Mouse (Mus musculus): Measurements from ENCODE around the gene Ddias.
"Not testable (repeated sequence)": the region's sequence is repeated elsewhere in the genome, so short reads cannot be mapped to it uniquely, and the experiment has no call there.

Ddias gene

GRCm38 (mm10) chr7:92874116-92874675 is at the start of gene Ddias, which contains the start of gene Prcp:
Ddias (minus strand) TSS chr7:92874247.
Prcp (plus strand) TSS chr7:92874470.
- DNase-seq (ENCODE audit: low spot score in 2 of 2): peak; percentile 59 to 91

GRCm38 (mm10) chr7:92920857-92921172 is 46.8 kb upstream of the Ddias start:
- DNase-seq (ENCODE audit: low spot score in 2 of 2): no peak

GRCm38 (mm10) chr7:92920172-92920856 is 46.3 kb upstream of the Ddias start:
- DNase-seq (ENCODE audit: low spot score in 2 of 2): no peak

GRCm38 (mm10) chr7:92904285-92904684 is 30.2 kb upstream of the Ddias start:
- not testable (repeated sequence) for DNase-seq (ENCODE audit: low spot score in 2 of 2)

GRCm38 (mm10) chr7:92903360-92904038 is 29.5 kb upstream of the Ddias start:
- peak in 1 of 2 experiments; percentile 74 for DNase-seq (ENCODE audit: low spot score in 2 of 2)

GRCm38 (mm10) chr7:92897021-92897420 is 23.0 kb upstream of the Ddias start:
- DNase-seq (ENCODE audit: low spot score in 2 of 2): peak in 1 of 2 experiments; percentile 38

GRCm38 (mm10) chr7:92896036-92896435 is 22.0 kb upstream of the Ddias start:
- DNase-seq (ENCODE audit: low spot score in 2 of 2): no peak

- no peak for DNase-seq (ENCODE audit: low spot score in 2 of 2)
Measured at GRCm38 (mm10) chr7:92893478-92893877, 19.4 kb upstream of the Ddias start.

GRCm38 (mm10) chr7:92890618-92891230 is 16.7 kb upstream of the Ddias start:
- DNase-seq (ENCODE audit: low spot score in 2 of 2): no peak

GRCm38 (mm10) chr7:92890211-92890610 is 16.2 kb upstream of the Ddias start:
- DNase-seq (ENCODE audit: low spot score in 2 of 2): no peak

GRCm38 (mm10) chr7:92887230-92887629 is 13.2 kb upstream of the Ddias start:
- DNase-seq (ENCODE audit: low spot score in 2 of 2): no peak

GRCm38 (mm10) chr7:92886801-92887200 is 12.8 kb upstream of the Ddias start:
- no peak for DNase-seq (ENCODE audit: low spot score in 2 of 2)

- DNase-seq (ENCODE audit: low spot score in 2 of 2): no peak
Measured at GRCm38 (mm10) chr7:92884998-92885660, 11.1 kb upstream of the Ddias start.

GRCm38 (mm10) chr7:92883850-92884716 is 10.0 kb upstream of the Ddias start:
- DNase-seq (ENCODE audit: low spot score in 2 of 2): no peak

- peak in 1 of 2 experiments; percentile 22 for DNase-seq (ENCODE audit: low spot score in 2 of 2)
Measured at GRCm38 (mm10) chr7:92878575-92879285, 4.7 kb upstream of the Ddias start.

- no peak for DNase-seq (ENCODE audit: low spot score in 2 of 2)
Measured at GRCm38 (mm10) chr7:92876538-92876937, 2.5 kb upstream of the Ddias start.

- DNase-seq (ENCODE audit: low spot score in 2 of 2): no peak
Measured at GRCm38 (mm10) chr7:92876066-92876465, 2.0 kb upstream of the Ddias start.

GRCm38 (mm10) chr7:92874761-92875408 is 838 bp upstream of the Ddias start:
- peak; percentile 82 to 93 for DNase-seq (ENCODE audit: low spot score in 2 of 2)

- DNase-seq (ENCODE audit: low spot score in 2 of 2): no peak
Measured at GRCm38 (mm10) chr7:92871596-92871995, 2.5 kb downstream of the Ddias start.

GRCm38 (mm10) chr7:92870161-92870560 is 3.9 kb downstream of the Ddias start:
- DNase-seq (ENCODE audit: low spot score in 2 of 2): no peak
